Comparison of ENCODE assay signal across 17 mouse cellular contexts in genomic region chr1:136613300-136613751, GRCm38 (mm10). TPM values are rescaled to one million over a fixed set of nuclear protein-coding genes. Genes with fewer than 3 reads are reported as not detected.
DNase-seq lines count a peak whose midpoint lies in the region; ATAC-seq and TF ChIP-seq lines count a peak whose summit lies in the region.
"Had no signal": no experiment of that assay in that cellular context is flagged by ENCODE, and none has a peak within 500 bp of the region (broad histone marks: within the 10 kb centered on the region; RNA-seq: fewer than 3 reads in every experiment).

No protein-coding gene starts in this region.

- no peaks in the 10 kb centered on the region for H3K4me1 ChIP-seq in heart, postnatal 0 days (ENCODE audit: control insufficient read depth, insufficient read depth)
- H3K4me1 ChIP-seq: embryonic facial prominence, embryonic 15.5 days; intestine, embryonic 15.5 days; limb, embryonic 15.5 days had no signal

- no peak overlapping the region for H3K9ac ChIP-seq in heart, postnatal 0 days (replicated peaks; ENCODE audit: low read depth, low read length)
- H3K9ac ChIP-seq: embryonic facial prominence, embryonic 15.5 days; intestine, embryonic 15.5 days; limb, embryonic 15.5 days; lung, embryonic 15.5 days had no signal

- 44% methylated on average over 6 of the region's 6 CpGs for WGBS in heart, postnatal 0 days

- peak; percentile 22 for DNase-seq in heart, postnatal 0 days (ENCODE audit: low spot score)
- DNase-seq in heart, adult 9 months (ENCODE audit: low spot score in 2 of 2), result no peak
- peak; percentile 41 for DNase-seq in 3134 (ENCODE audit: extremely low read depth, insufficient read length, low spot score)
- DNase-seq in ES-CJ7 (ENCODE audit: low read depth, low spot score), result peak; percentile 94
- peak; percentile 59 for DNase-seq in fibroblast of lung, adult 2 months (ENCODE audit: low read depth)
- DNase-seq in adipocyte (ENCODE audit: low spot score), result no peak
- DNase-seq in kidney, postnatal 4 days, result no peak
- no peak for DNase-seq in kidney, adult 9 months
- DNase-seq: cerebellum, adult 9-10 months; heart, adult 18-20 months; heart, postnatal 36 days; kidney, postnatal 36 days had no signal

- no peaks in the 10 kb centered on the region for H3K36me3 ChIP-seq in heart, postnatal 0 days (replicated peaks; ENCODE audit: control insufficient read depth, insufficient read depth, low read length)
- H3K36me3 ChIP-seq: embryonic facial prominence, embryonic 15.5 days; intestine, embryonic 15.5 days; limb, embryonic 15.5 days; lung, embryonic 15.5 days had no signal

- no peak overlapping the region for H3K4me3 ChIP-seq in heart, postnatal 0 days (ENCODE audit: low read depth, low read length)
- H3K4me3 ChIP-seq: embryonic facial prominence, embryonic 15.5 days; intestine, embryonic 15.5 days; limb, embryonic 15.5 days; lung, embryonic 15.5 days had no signal

- no peak for TF ChIP-seq CTCF in heart, postnatal 0 days (IDR thresholded peaks at IDR 0.05; ENCODE audit: low read depth)

- H3K9me3 ChIP-seq in heart, postnatal 0 days (replicated peaks; ENCODE audit: control insufficient read depth, low read length), result no peaks in the 10 kb centered on the region
- H3K9me3 ChIP-seq: embryonic facial prominence, embryonic 15.5 days; intestine, embryonic 15.5 days; limb, embryonic 15.5 days; lung, embryonic 15.5 days had no signal

- H3K27ac ChIP-seq in heart, postnatal 0 days (ENCODE audit: low read depth), result no peak overlapping the region
- H3K27ac ChIP-seq: embryonic facial prominence, embryonic 15.5 days; intestine, embryonic 15.5 days; limb, embryonic 15.5 days; lung, embryonic 15.5 days had no signal

- ATAC-seq in heart, postnatal 0 days (ENCODE audit: insufficient read depth, low read depth), result no peak
- ATAC-seq: intestine, embryonic 15.5 days had no signal

- no peak overlapping the region for H3K4me2 ChIP-seq in heart, postnatal 0 days (ENCODE audit: low read depth, low read length)
- H3K4me2 ChIP-seq: embryonic facial prominence, embryonic 15.5 days; intestine, embryonic 15.5 days; limb, embryonic 15.5 days; lung, embryonic 15.5 days; midbrain, embryonic 11.5 days had no signal

- no peaks in the 10 kb centered on the region for H3K27me3 ChIP-seq in heart, postnatal 0 days (ENCODE audit: control insufficient read depth, insufficient read depth, low read length)
- H3K27me3 ChIP-seq: embryonic facial prominence, embryonic 15.5 days; intestine, embryonic 15.5 days; limb, embryonic 15.5 days; lung, embryonic 15.5 days had no signal

- no peak for TF ChIP-seq EP300 in heart, postnatal 0 days (IDR thresholded peaks at IDR 0.05; ENCODE audit: low read depth)

RNA-seq across cellular contexts. Expression of gene Zfp281, which starts 11.4 kb away (rescaled TPM):
- 13.7 and 16.2 TPM in 2 replicates for total RNA-seq in heart, postnatal 0 days (2014; rRNA removed; ENCODE audit: low replicate concordance)
- 7.4 and 8.3 TPM in 2 replicates for polyA plus RNA-seq in heart, postnatal 0 days (2015; fragmentation: Nextera tagmentation; extraction: Ambion mirVana)

Comparison
In these comparisons a context has a peak if more than half of its experiments do, and no peak if none do; other contexts are left out.
1. DNase-seq: peak in heart, postnatal 0 days (single experiment), 3134 (single experiment), ES-CJ7 (single experiment) and fibroblast of lung, adult 2 months (single experiment); none in heart, adult 9 months (0 of 2), adipocyte (single experiment), kidney, postnatal 4 days (0 of 2) and kidney, adult 9 months (single experiment).